Mouse (Mus musculus): ENCODE measurements at regions not wholly inside any gene's neighbourhood (a gene's known extent, or its start where the extent isn't known, plus 50 kb on each side); places are given as distances from the start of the nearest gene placed in this dataset.

DNA sequence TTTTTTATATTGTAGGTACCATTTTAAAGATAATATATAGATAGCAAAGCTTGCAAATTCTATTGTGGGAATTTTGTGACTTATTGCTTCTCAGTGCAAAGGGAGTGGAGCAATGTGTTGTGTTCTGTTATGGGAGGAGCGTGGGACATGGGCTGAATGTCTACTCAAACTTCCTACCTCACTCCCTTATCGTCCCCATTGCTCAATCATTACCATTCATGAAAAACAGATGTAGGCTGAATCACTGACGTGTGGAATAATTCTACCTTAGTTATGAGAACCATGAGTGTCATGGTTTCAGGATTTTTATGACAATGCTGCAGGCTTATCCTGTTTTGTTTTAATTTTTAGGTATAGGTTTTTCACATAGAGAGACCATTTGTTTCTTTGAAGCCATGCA is 119.0 kb upstream of the Ednra start:
- no peak for DNase-seq (ENCODE audit: low read depth in 2 of 2, low spot score in 2 of 2)

DNA sequence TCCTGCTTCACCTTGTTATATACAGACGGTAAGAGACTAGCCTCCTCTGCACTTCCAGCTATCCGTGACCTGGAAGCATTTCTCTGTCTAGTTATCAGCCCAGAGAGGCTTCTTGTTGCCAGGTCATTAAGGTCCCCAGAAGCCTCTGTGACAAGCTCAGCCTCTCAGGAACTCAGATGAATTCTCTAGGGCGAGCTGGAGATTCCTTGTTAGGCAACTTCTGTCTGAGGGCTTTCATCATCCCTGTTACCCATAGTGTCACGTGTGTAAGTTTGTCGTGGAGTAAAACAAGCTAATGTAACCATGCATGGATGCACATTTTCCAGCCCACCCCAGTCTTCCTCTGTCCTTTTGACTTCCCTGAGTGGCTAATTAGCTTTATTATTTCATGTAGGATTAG is 126.3 kb upstream of the Ednra start:
- DNase-seq (ENCODE audit: low read depth in 2 of 2, low spot score in 2 of 2): no peak

DNA sequence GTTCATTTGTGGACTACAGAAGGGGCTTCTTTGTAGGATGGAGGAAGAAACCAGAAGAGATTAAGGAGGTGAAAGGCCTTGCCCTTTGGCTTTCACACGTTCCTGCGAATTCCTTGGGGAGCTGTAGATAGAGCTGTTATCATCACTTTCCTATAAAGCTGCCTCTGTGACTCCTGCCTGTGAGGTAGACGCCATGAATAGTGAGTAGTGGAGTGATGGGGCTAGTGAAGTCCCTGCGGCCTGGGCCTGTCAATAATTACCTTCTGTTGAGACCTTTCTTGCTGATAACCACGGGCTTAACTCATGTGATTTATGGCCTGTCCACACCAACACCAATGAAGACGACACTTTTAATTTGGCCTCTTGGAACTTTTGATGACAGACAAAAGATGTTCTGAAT is 146.0 kb upstream of the Ednra start:
- no peak for DNase-seq (ENCODE audit: low read depth in 2 of 2, low spot score in 2 of 2)

DNA sequence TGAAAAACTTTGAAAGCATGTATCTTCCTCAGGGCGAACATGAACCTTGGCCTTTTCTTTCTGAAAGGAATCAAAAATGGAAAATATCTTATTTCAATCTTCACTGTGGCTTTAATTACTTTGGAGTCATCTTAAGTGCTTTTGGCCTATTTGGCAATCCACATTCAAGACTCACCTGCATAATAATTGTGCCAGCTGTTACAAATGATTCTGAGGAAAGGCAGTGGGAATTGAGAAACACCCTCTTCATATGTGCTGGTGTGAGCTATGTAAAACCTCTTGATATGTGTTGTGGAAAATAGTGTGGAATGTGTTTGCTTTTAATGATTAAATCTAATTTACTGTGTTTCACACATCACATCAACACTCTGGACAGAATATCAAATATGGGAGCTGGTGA is 148.5 kb upstream of the Ednra start:
- DNase-seq (ENCODE audit: low read depth in 2 of 2, low spot score in 2 of 2): no peak

DNA sequence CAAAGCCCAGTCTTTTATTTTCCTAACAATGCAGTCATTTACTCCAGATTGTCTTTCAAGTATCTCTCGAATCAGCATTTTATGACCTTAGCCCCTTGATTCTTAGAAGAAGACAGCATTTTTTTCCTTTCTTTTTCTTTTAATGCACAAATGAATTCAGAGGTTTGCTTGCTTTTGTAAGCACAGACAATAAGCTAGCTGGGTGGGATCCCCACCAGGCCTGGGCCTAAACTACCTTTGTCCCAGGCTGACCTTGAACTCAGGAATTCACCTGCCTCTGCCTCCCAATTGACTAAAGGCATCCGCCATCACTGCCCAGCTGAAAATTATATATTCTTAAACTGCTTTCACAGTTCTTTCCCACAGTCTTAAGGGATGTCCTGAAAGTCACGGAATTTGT is 195.5 kb upstream of the Ednra start:
- DNase-seq (ENCODE audit: low read depth in 2 of 2, low spot score in 2 of 2): no peak

DNA sequence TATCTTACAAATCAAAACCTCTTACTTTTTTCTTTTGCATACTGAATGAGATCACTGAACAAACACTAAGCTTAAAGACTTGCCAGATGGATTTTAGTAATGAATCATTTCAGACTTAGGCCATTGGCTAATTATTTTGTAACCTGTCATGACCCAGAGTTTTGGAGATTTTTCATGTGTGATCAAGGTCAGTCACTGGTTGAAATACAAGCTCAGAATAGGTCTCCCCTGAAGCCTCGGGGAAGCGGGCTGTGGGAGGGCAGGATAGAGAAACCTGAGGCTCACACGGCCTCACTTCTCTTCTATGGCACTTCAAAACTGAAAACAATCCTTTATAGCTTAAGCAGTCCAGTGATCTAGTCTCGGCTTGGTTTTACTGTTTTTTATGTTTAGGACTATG is 197.6 kb upstream of the Ednra start:
- DNase-seq (ENCODE audit: low read depth in 2 of 2, low spot score in 2 of 2): no peak

DNA sequence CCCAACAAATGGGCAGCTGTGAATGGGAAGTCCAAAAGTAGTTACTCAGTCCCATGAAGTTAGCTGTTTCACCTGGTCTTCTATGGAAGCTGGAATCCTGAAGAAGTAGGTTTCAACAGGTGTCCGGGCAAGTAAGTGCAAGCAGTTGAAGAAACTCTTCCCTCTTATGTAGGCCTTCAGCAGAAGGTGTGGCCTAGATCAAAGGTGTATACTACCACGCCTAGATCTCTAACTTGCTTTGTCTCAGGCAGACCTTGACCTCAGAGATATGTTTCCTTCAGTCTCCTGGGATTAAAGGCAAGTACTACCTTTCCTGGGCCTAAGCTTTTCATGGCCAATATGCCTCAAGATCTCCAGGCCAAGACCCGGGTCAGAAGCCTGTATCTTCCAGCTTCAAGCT is 223.4 kb upstream of the Ednra start:
- DNase-seq (ENCODE audit: low read depth in 2 of 2, low spot score in 2 of 2): no peak

DNA sequence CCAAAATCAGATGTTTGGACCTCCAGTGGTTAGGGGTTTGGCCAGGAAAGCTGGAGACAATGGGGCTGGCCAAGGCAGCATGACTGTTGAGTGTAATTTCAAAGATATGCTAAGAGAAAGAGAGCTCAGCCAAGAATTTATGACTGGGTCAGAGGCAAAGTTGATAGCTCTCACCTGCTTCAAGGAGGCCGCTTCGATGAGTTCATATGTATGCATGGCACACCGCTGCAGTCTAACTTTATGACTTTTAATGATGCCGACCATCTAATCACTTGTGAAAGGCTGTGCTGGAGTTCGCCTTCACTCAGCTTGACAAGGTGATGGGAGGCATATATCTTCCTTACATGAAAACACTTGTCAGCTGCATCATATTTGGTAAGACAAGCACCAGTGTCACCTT is 225.4 kb upstream of the Ednra start:
- no peak for DNase-seq (ENCODE audit: low read depth in 2 of 2, low spot score in 2 of 2)

DNA sequence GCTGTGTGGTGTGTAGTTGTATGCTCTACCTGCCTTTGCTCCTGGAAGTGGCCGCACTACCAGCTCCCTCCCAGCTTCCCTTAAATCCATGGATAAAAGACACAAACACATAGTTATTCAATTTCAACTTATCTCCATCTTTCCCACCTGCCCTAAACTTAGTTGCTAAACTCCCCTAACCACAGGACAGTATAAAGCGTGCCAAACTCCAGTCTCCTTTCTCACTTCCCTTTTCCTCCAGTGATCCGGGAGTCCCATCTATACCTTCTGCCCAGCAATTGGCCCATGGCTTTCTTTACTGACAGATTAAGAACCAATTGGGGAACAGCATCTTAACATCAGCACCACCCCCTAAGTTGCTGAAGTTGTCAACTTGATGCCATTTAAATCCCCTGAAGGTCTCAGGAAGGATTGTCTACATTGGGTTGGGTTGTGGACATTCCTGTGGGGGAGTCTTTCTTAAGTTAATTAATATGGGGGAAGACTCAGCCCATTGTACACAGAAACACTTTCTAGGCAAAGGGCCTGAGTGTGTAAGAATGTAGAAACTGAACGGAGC is 234.6 kb upstream of the Ednra start:
- DNase-seq (ENCODE audit: low read depth in 2 of 2, low spot score in 2 of 2): no peak

DNA sequence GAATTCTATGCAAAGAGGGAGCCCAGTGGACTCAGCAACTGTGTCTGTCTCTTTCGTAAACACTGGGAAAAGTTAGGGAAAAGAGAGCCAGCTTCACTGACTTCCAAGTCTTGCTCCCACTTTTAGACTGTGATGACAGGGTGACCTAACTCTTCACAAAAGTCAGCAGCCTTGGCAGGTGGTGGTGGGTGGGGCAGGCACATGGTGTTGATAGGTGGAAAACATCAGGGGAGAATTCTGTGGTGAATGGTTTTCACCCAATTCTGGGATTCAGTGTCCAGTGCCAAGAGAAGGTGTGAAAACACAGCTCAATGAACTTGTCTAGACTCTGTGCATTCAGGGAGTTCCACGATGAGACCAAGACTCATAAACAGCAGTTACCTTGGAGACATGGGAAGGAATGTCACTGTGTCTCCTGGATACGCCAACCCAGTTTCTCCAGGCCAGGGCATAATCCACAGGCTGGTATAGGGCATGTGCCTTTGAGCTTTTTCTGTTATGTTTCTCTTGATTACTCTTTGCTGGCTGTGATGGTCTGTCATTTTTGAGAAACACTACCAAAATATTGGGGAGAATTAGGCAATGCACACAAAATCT is 238.9 kb upstream of the Ednra start:
- DNase-seq (ENCODE audit: low read depth in 2 of 2, low spot score in 2 of 2): no peak

DNA sequence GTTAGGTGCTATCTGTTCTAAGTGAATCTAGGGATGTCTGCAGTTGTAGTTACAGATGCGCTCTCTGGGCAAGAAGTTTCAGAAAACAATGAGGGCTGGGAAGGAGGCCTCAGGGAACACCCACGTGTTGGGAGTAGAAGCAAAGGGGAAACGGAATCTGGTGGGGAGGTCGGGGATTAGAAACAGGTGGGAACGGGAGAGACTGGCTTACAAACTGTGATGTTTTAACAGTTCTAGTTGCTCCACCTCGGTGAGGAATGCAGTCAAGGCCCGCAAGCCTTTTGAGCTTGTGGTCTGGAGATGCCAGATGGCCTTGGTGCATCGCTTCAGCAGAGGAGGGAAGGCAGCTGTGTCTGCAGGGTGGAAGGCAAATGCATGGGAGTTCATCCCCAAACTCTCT is 242.7 kb upstream of the Ttc29 start:
- no peak for DNase-seq (ENCODE audit: low read depth in 2 of 2, low spot score in 2 of 2)

DNA sequence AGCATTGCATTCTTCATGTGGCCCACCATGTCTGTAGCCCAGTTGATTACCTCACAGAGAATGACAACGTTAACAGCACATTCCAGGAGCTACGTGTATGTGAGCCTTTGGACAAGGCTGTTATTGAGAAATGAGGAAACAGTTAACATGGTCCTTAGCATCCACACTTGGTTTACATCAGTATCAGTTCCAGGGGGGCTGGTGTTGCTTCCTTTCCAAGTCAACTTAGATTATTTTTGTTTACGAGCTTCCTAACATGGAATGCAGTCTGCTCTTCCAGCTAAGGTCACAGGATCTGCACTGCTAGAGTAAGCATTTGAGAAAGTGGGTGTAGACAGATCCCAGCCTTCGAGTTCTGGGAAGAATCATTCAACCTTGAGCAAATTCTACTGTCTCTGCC is 239.4 kb upstream of the Ttc29 start:
- DNase-seq (ENCODE audit: low read depth in 2 of 2, low spot score in 2 of 2): no peak

DNA sequence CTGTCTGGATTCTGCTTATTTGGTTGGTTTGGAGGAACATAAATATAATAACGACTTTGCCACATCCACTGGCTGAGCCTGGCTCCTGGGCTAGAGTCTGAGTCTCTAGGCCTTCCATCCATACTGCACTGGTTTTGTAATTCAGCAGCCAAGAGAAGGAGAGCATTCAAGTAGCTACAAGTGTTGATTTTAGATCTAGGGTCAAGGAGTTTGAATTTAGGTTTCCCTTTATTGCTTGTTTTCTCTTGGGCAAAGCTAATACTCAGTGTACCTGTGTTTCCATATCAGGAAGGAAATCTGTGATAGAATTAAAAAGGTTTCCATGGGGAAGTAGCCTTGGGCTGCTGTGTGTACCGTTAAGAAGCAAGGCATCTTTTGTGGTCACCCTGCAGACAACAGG is 234.0 kb upstream of the Ttc29 start:
- DNase-seq (ENCODE audit: low read depth in 2 of 2, low spot score in 2 of 2): no peak

DNA sequence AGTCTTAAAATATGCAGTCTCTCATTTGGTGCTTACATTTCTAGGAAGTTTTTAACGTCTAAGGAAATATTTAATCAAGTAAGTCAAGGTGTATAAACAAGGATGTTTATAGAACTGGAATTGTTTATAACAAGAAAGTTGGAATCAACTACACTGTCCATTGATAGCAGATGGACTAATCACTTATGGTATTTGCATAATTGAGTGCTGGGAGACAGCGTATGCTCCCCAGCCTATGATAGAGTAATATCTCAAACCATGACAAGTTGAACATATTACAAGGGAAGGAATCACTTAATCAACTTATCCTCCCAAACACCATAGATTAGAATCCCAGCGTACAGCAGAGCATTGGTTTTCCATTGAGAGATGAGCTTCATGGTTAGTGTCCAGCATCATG is 232.4 kb upstream of the Ttc29 start:
- no peak for DNase-seq (ENCODE audit: low read depth in 2 of 2, low spot score in 2 of 2)

DNA sequence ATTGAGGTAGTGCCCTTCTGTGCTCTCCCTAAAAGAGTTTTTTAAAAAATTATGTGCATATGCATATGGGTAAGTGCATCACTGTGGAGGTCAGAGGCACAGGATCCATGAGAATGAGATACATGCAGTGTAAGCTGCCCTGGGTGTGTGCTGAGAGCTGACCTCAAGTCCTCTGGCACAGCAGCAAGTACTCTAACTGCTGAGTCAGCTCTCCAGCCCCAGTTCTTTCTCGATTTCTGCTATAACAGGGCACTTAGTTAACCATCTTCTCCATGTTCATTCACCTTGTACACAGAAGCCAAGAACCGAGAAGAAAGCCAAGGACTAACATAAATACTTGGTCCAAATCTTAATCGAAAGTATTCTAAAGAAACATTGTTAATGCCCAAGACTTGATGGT is 231.1 kb upstream of the Ttc29 start:
- no peak for DNase-seq (ENCODE audit: low read depth in 2 of 2, low spot score in 2 of 2)

DNA sequence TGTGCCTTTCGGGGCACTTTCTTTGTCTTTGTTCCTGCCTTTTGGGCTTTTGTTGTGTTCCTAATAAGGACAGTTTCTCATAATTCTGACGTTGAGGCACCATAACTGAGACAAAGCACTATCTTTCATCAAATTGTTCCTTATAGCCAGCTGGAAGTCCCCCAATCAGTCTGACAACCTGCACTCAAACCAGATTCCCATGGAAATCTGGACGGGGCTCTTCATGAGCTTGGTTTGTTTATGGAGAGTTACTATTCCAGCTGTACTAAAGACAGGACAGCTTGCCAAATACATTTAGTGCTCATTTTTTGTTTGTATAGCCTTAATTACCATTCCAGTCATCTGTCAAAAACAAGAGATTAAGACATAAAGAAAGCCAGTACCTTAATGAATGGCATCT is 229.6 kb upstream of the Ttc29 start:
- DNase-seq (ENCODE audit: low read depth in 2 of 2, low spot score in 2 of 2): no peak

DNA sequence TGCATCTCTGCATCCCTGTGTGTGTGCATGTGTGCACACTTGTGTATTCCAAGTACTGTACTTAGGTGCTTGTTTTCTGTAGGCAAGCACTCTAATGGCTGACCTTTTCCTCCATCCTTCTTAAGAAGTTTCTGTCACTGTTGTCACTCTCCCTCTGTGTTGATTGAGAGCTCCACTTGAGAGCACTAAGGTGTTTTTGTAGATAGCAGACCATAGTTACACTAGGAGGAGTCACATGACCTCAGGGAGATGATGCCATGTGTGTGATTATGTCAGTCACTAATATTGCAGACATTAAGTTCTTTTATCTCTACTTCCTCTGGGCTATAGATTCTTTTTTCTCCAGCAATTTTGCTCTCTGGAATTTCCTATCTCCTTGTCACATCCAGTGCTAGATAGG is 225.9 kb upstream of the Ttc29 start:
- no peak for DNase-seq (ENCODE audit: low read depth in 2 of 2, low spot score in 2 of 2)

DNA sequence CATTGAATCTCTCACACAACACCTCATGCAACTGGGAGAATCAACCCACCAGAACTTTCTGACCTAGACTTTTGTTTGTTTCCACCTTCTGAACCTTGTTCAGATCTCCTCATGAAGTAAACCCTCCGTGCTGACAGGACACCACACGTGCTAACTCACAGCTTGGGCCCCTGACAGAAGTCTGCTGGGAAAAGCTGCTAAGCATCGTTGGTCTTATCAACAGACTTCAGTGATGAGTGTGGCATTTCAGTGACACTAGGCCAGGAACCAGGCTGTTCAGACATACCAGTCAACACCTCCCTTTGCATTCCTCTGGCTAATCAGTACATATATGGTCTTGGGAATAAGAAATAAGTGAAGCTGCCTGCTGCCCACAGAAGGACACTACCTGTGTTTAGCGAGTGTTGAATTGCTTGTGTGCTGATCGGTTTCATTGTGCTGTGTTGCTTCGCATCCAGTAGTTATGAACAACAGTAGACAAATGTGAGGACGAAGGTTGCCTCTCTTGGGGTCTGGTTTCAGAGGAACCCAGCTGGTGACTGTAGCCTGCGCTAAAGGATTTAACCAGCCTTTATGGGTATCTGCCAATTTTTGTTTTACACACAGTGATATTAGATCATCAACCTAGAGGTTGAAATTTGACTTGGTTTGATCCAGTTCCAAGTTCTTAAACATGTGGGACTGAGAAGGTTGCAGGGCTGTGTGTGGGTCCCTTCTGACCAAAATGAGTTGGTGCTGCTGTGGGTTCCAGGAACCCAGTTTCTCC is 224.6 kb upstream of the Ttc29 start:
- DNase-seq (ENCODE audit: low read depth in 2 of 2, low spot score in 2 of 2): no peak

DNA sequence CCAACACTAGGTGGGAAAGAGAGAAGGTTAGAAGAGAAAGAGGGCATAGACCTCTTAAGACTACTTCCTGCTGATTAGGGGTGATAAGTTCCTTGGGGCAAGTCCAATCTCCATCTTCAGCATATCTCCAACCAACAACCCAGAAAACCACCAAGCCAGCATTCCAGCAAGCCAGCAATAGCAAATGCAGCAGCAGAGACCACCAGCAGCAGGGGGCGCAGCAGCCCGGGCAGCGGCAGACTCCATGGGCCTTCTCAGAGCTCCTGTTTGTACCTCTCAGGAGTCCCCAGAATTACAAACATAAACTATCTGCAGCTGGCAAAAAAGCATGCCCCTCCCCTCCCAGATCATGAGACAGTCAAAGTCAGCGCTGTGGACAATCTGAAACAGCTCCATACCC is 222.0 kb upstream of the Ttc29 start:
- DNase-seq (ENCODE audit: low read depth in 2 of 2, low spot score in 2 of 2): no peak

DNA sequence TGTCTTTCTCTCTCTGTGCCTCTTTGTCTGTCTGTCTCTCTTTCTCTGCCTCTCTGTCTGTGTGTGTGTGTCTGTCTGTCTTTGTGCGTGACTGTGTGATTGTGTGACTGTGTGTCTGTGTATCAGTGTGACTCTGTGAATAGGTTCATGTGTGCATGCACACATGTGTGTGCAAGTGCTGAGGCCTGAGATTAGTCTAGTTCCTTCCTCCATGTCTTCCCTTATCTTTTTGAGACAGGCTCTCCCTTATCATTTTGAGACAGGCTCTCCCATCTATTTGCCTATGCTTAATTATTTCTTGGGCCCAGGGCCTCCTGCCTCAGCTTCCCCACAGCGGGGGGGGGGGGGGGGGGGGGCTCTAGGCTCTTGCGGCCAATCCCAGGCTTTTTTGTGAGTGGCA is 212.8 kb upstream of the Ttc29 start:
- no peak for DNase-seq (ENCODE audit: low read depth in 2 of 2, low spot score in 2 of 2)

DNA sequence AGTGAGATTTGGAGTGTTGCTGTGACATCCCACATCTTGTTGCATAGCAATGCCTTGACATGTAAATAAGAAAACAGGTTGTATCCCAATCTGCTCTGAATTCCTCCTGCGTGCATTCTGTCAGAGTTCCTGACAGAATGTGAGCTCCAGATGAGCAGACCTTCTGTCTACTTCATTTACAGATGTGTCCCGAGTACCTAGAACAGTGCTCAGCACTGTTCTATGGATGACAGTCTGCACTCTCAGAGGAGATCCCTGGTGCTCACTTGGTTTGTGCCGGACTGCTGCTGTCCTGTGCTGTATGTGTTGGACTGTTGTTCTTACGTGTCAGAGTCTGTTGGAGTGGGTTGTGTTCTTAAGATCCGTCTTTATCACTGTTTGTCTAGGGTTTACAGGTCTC is 211.4 kb upstream of the Ttc29 start:
- no peak for DNase-seq (ENCODE audit: low read depth in 2 of 2, low spot score in 2 of 2)

DNA sequence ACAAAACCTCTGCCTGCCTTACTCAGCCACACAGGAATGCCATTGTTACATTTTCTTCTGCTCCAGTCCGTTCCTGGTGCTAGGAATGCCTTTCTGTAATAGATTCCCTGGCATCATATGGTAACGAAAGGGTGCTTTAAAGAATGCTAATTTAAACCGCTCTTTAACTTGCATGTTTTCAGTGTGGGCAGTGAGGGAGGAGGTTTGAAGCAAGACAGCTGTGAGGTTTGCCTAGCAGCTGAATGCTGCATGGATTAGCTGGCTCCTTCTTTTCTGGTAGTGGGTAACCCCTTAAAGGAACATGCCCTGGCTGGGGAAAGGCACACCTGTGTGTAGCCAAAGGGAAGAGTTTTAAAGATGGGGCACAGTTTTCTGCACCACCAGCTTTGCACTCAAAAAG is 211.0 kb upstream of the Ttc29 start:
- no peak for DNase-seq (ENCODE audit: low read depth in 2 of 2, low spot score in 2 of 2)
